31 mouse cellular contexts compared by ENCODE assay signal in the genomic region with DNA sequence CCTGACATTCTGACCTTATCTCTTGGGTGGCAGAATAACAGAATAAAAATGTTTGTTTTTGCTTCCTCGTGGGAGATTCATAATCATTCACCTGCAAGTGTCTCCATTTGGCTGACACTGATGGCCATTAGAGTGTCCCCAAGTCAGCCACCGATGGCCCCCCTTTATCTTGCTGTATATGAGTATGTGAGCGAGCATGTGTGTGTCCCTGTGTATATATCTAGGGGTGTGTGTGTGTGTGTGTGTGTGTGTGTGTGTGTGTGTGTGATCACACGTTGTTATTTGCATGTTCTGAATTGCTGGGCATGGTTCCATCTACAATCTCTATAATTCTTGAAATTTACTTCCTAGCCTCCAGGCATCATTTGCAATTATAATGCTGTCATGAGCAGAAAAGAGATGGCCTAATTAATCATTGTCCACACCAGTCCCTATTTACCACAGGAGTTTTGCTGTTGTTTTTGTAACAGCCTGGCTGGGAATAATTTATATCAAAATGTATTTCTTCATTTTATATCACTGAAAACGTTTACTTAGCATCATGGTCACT. TPM values are rescaled to one million over a fixed set of nuclear protein-coding genes. Genes with fewer than 3 reads are reported as not detected.
DNase-seq lines count a peak whose midpoint lies in the region; ATAC-seq lines count a peak whose summit lies in the region.
"Had no signal": no experiment of that assay in that cellular context is flagged by ENCODE, and none has a peak within 500 bp of the region (broad histone marks: within the 10 kb centered on the region; RNA-seq: fewer than 3 reads in every experiment).

No protein-coding gene starts in this region.

- no peaks in the 10 kb centered on the region for H3K27me3 ChIP-seq in forebrain, embryonic 13.5 days
- no peaks in the 10 kb centered on the region for H3K27me3 ChIP-seq in forebrain, embryonic 11.5 days (ENCODE audit: control insufficient read depth, insufficient read depth, low read length)
- H3K27me3 ChIP-seq in hindbrain, embryonic 11.5 days (ENCODE audit: control insufficient read depth, insufficient read depth, low read length): no peaks in the 10 kb centered on the region
- H3K27me3 ChIP-seq in hindbrain, embryonic 16.5 days (replicated peaks; ENCODE audit: control insufficient read depth, insufficient read depth, low read length): no peaks in the 10 kb centered on the region
- no peaks in the 10 kb centered on the region for H3K27me3 ChIP-seq in midbrain, embryonic 14.5 days (ENCODE audit: control insufficient read depth, insufficient read depth, low read length)
- H3K27me3 ChIP-seq in midbrain, embryonic 15.5 days (replicated peaks): no peaks in the 10 kb centered on the region
- H3K27me3 ChIP-seq: CH12.LX; heart, embryonic 12.5 days; liver, embryonic 13.5 days had no signal

- 47% methylated on average over 5 of the region's 5 CpGs for WGBS in forebrain, embryonic 13.5 days
- whole genome bisulfite sequencing in forebrain, embryonic 11.5 days: 64% methylated on average over 5 of the region's 5 CpGs
- 65% methylated on average over 5 of the region's 5 CpGs for WGBS in hindbrain, embryonic 11.5 days
- 46% methylated on average over 5 of the region's 5 CpGs for WGBS in hindbrain, embryonic 16.5 days
- 60% methylated on average over 5 of the region's 5 CpGs for WGBS in midbrain, embryonic 14.5 days
- 51% methylated on average over 5 of the region's 5 CpGs for WGBS in midbrain, embryonic 15.5 days

- H3K27ac ChIP-seq in forebrain, embryonic 13.5 days: no peak overlapping the region
- no peak overlapping the region for H3K27ac ChIP-seq in forebrain, embryonic 11.5 days (ENCODE audit: low read depth, low read length)
- no peak overlapping the region for H3K27ac ChIP-seq in hindbrain, embryonic 11.5 days (ENCODE audit: low read depth, low read length)
- H3K27ac ChIP-seq in hindbrain, embryonic 16.5 days (ENCODE audit: low read depth, low read length): no peak overlapping the region
- H3K27ac ChIP-seq in midbrain, embryonic 14.5 days (replicated peaks; ENCODE audit: low read depth, low read length): no peak overlapping the region
- H3K27ac ChIP-seq in midbrain, embryonic 15.5 days: no peak overlapping the region
- H3K27ac ChIP-seq: gastrocnemius, adult 2 months; heart, adult 2 months; kidney, postnatal 0 days; limb, embryonic 10.5 days; limb, embryonic 15.5 days; liver, embryonic 13.5 days; macrophage had no signal

- H3K4me2 ChIP-seq in forebrain, embryonic 13.5 days: no peak overlapping the region
- H3K4me2 ChIP-seq in forebrain, embryonic 11.5 days (ENCODE audit: low read depth, low read length, severe bottlenecking): no peak overlapping the region
- no peak overlapping the region for H3K4me2 ChIP-seq in hindbrain, embryonic 11.5 days (replicated peaks; ENCODE audit: low read depth, low read length)
- H3K4me2 ChIP-seq in hindbrain, embryonic 16.5 days (ENCODE audit: low read length): no peak overlapping the region
- no peak overlapping the region for H3K4me2 ChIP-seq in midbrain, embryonic 14.5 days (ENCODE audit: low read length)
- H3K4me2 ChIP-seq in midbrain, embryonic 15.5 days: no peak overlapping the region
- H3K4me2 ChIP-seq: heart, embryonic 12.5 days; limb, embryonic 15.5 days; liver, embryonic 13.5 days had no signal

- peak; percentile 39; the same call in 1 of the 2 replicates for ATAC-seq in forebrain, embryonic 13.5 days
- ATAC-seq in forebrain, embryonic 11.5 days (replicated peaks; ENCODE audit: low FRiP score): no peak
- ATAC-seq in hindbrain, embryonic 11.5 days (ENCODE audit: low FRiP score): peak; percentile 33; the same call in 1 of the 2 replicates
- ATAC-seq in hindbrain, embryonic 16.5 days: no peak
- ATAC-seq in midbrain, embryonic 14.5 days (ENCODE audit: low FRiP score, low TSS enrichment): no peak
- ATAC-seq in midbrain, embryonic 15.5 days (replicated peaks): no peak
- ATAC-seq: lung, postnatal 0 days; midbrain, embryonic 16.5 days had no signal

- DNase-seq in forebrain, embryonic 11.5 days (ENCODE audit: low spot score): no peak
- no peak for DNase-seq in hindbrain, embryonic 11.5 days (ENCODE audit: low spot score)
- DNase-seq in midbrain, embryonic 14.5 days: peak; percentile 49
- DNase-seq in Muller cell, postnatal 12 days (ENCODE audit: inconsistent ontology term): peak; percentile 31
- no peak for DNase-seq in thymus, postnatal 25 days
- DNase-seq: adrenal gland, adult 8-10 months; cerebellum, adult 11 months; cerebellum, adult 9-10 months; cerebellum, postnatal 36 days; gastrocnemius, adult 2 months; gastrocnemius, postnatal 36 days; heart, adult 2 months; kidney, adult 18-20 months; layer of hippocampus, adult 9-11 months; liver, embryonic 13.5 days; lung, adult 18-20 months; thymus, adult 2 months; thymus, postnatal 4 days had no signal

- H3K4me3 ChIP-seq in forebrain, embryonic 13.5 days: no peak overlapping the region
- H3K4me3 ChIP-seq in forebrain, embryonic 11.5 days (ENCODE audit: low read depth, low read length): no peak overlapping the region
- no peak overlapping the region for H3K4me3 ChIP-seq in hindbrain, embryonic 11.5 days (ENCODE audit: low read depth, low read length)
- no peak overlapping the region for H3K4me3 ChIP-seq in hindbrain, embryonic 16.5 days (ENCODE audit: low read length)
- H3K4me3 ChIP-seq in midbrain, embryonic 14.5 days (replicated peaks; ENCODE audit: low read depth, low read length): no peak overlapping the region
- no peak overlapping the region for H3K4me3 ChIP-seq in midbrain, embryonic 15.5 days
- H3K4me3 ChIP-seq: gastrocnemius, adult 2 months; heart, adult 2 months; heart, embryonic 12.5 days; limb, embryonic 10.5 days; limb, embryonic 15.5 days; liver, embryonic 13.5 days; myocyte had no signal

- H3K9ac ChIP-seq in forebrain, embryonic 13.5 days: no peak overlapping the region
- no peak overlapping the region for H3K9ac ChIP-seq in forebrain, embryonic 11.5 days (ENCODE audit: low read length)
- H3K9ac ChIP-seq in hindbrain, embryonic 11.5 days (ENCODE audit: low read depth, low read length): no peak overlapping the region
- no peak overlapping the region for H3K9ac ChIP-seq in hindbrain, embryonic 16.5 days (ENCODE audit: low read depth, low read length)
- no peak overlapping the region for H3K9ac ChIP-seq in midbrain, embryonic 14.5 days (replicated peaks; ENCODE audit: low read length)
- no peak overlapping the region for H3K9ac ChIP-seq in midbrain, embryonic 15.5 days
- H3K9ac ChIP-seq: heart, embryonic 12.5 days; limb, embryonic 15.5 days; liver, embryonic 13.5 days had no signal

- no peaks in the 10 kb centered on the region for H3K36me3 ChIP-seq in forebrain, embryonic 13.5 days (ENCODE audit: poor library complexity, severe bottlenecking)
- H3K36me3 ChIP-seq in forebrain, embryonic 11.5 days (ENCODE audit: control insufficient read depth, insufficient read depth, low read length): no peaks in the 10 kb centered on the region
- no peaks in the 10 kb centered on the region for H3K36me3 ChIP-seq in hindbrain, embryonic 11.5 days (ENCODE audit: control insufficient read depth, insufficient read depth, low read length)
- H3K36me3 ChIP-seq in hindbrain, embryonic 16.5 days (ENCODE audit: control insufficient read depth, insufficient read depth, low read length): no peaks in the 10 kb centered on the region
- no peaks in the 10 kb centered on the region for H3K36me3 ChIP-seq in midbrain, embryonic 14.5 days (ENCODE audit: control insufficient read depth, insufficient read depth, low read length)
- no peaks in the 10 kb centered on the region for H3K36me3 ChIP-seq in midbrain, embryonic 15.5 days (replicated peaks)
- H3K36me3 ChIP-seq: heart, embryonic 12.5 days; limb, embryonic 10.5 days; limb, embryonic 15.5 days; liver, embryonic 13.5 days had no signal

- no peaks in the 10 kb centered on the region for H3K9me3 ChIP-seq in forebrain, embryonic 13.5 days (replicated peaks)
- no peaks in the 10 kb centered on the region for H3K9me3 ChIP-seq in forebrain, embryonic 11.5 days (ENCODE audit: control insufficient read depth, low read length)
- H3K9me3 ChIP-seq in hindbrain, embryonic 11.5 days (ENCODE audit: control insufficient read depth, low read length): no peaks in the 10 kb centered on the region
- no peaks in the 10 kb centered on the region for H3K9me3 ChIP-seq in hindbrain, embryonic 16.5 days (ENCODE audit: control insufficient read depth, low read length)
- H3K9me3 ChIP-seq in midbrain, embryonic 14.5 days (ENCODE audit: control insufficient read depth, low read length): no peaks in the 10 kb centered on the region
- no peaks in the 10 kb centered on the region for H3K9me3 ChIP-seq in midbrain, embryonic 15.5 days
- H3K9me3 ChIP-seq: heart, embryonic 12.5 days; limb, embryonic 10.5 days; limb, embryonic 15.5 days; liver, embryonic 13.5 days had no signal

- H3K4me1 ChIP-seq in forebrain, embryonic 13.5 days: no peaks in the 10 kb centered on the region
- no peaks in the 10 kb centered on the region for H3K4me1 ChIP-seq in forebrain, embryonic 11.5 days (replicated peaks; ENCODE audit: control insufficient read depth, insufficient read depth, low read length)
- H3K4me1 ChIP-seq in hindbrain, embryonic 11.5 days (replicated peaks; ENCODE audit: control insufficient read depth, insufficient read depth, low read length): no peaks in the 10 kb centered on the region
- no peaks in the 10 kb centered on the region for H3K4me1 ChIP-seq in hindbrain, embryonic 16.5 days (ENCODE audit: control insufficient read depth, insufficient read depth, low read depth, low read length)
- 0 out of 2 replicates have a peak, but pooled peaks cover 9% of the 10 kb centered on the region for H3K4me1 ChIP-seq in midbrain, embryonic 14.5 days (ENCODE audit: control insufficient read depth, insufficient read depth, low read length)
- no peaks in the 10 kb centered on the region for H3K4me1 ChIP-seq in midbrain, embryonic 15.5 days
- H3K4me1 ChIP-seq: heart, embryonic 12.5 days; limb, embryonic 15.5 days had no signal

RNA-seq across cellular contexts. Expression of a gene that starts 3.6 kb away (rescaled TPM):
- 0.09 TPM in 1 of 2 replicates, not detected in the other for polyA plus RNA-seq in forebrain, embryonic 13.5 days (2015; fragmentation: Nextera tagmentation; extraction: Ambion mirVana)
- 0.09 TPM in 1 of 2 replicates, not detected in the other for polyA plus RNA-seq in forebrain, embryonic 11.5 days (2014; fragmentation: Nextera tagmentation; extraction: Ambion mirVana)
- polyA plus RNA-seq in hindbrain, embryonic 11.5 days (2014; fragmentation: Nextera tagmentation; extraction: Ambion mirVana): 0.12 and 0.28 TPM in 2 replicates
- 0.04 TPM in 2 replicates for polyA plus RNA-seq in hindbrain, embryonic 16.5 days (2015; fragmentation: Nextera tagmentation; extraction: Ambion mirVana)
- polyA plus RNA-seq in midbrain, embryonic 14.5 days (2014; fragmentation: Nextera tagmentation; extraction: Ambion mirVana): not detected in 2 replicates
- polyA plus RNA-seq in midbrain, embryonic 15.5 days (2015; fragmentation: Nextera tagmentation; extraction: Ambion mirVana): 0.05 TPM in 1 of 2 replicates, not detected in the other
- polyA plus RNA-seq: heart, postnatal 0 days; macrophage; midbrain, embryonic 16.5 days had no signal

Comparison
In these comparisons a context has a peak if more than half of its experiments do, and no peak if none do; other contexts are left out.
1. ATAC-seq: peak in forebrain, embryonic 13.5 days (single experiment) and hindbrain, embryonic 11.5 days (single experiment); none in forebrain, embryonic 11.5 days (single experiment), hindbrain, embryonic 16.5 days (single experiment), midbrain, embryonic 14.5 days (single experiment) and midbrain, embryonic 15.5 days (single experiment).
2. DNase-seq: peak in midbrain, embryonic 14.5 days (single experiment) and Muller cell, postnatal 12 days (single experiment); none in forebrain, embryonic 11.5 days (single experiment), hindbrain, embryonic 11.5 days (single experiment) and thymus, postnatal 25 days (single experiment).